Comparison of ENCODE assay signal across 7 mouse cellular contexts in genomic region chr16:16559878-16560531, GRCm38 (mm10). TPM values are rescaled to one million over a fixed set of nuclear protein-coding genes. Genes with fewer than 3 reads are reported as not detected.
DNase-seq lines count a peak whose midpoint lies in the region; ATAC-seq and TF ChIP-seq lines count a peak whose summit lies in the region.

No protein-coding gene starts in this region.

- peak overlapping the region; percentile 71 for H3K4me2 ChIP-seq in midbrain, postnatal 0 days (ENCODE audit: low read depth, low read length, poor library complexity, severe bottlenecking)

- peak overlapping the region; percentile 50 for H3K9ac ChIP-seq in midbrain, postnatal 0 days (replicated peaks; ENCODE audit: low read length, poor library complexity, severe bottlenecking)

- no peaks in the 10 kb centered on the region for H3K27me3 ChIP-seq in embryonic facial prominence, embryonic 10.5 days (replicated peaks; ENCODE audit: low read depth, poor library complexity, severe bottlenecking)
- H3K27me3 ChIP-seq in limb, embryonic 10.5 days (ENCODE audit: low read depth, poor library complexity, severe bottlenecking), result no peaks in the 10 kb centered on the region
- H3K27me3 ChIP-seq in midbrain, postnatal 0 days (ENCODE audit: insufficient read depth, low read length), result no peaks in the 10 kb centered on the region

- peak; percentile 97 for ATAC-seq in midbrain, postnatal 0 days (ENCODE audit: low FRiP score)

- H3K36me3 ChIP-seq in embryonic facial prominence, embryonic 10.5 days (replicated peaks), result no peaks in the 10 kb centered on the region
- H3K36me3 ChIP-seq in limb, embryonic 10.5 days, result no peaks in the 10 kb centered on the region
- no peaks in the 10 kb centered on the region for H3K36me3 ChIP-seq in midbrain, postnatal 0 days (ENCODE audit: insufficient read depth, low read length)

- H3K4me3 ChIP-seq in bone marrow macrophage, adult 2 months (ENCODE audit: insufficient read depth, low read length), result no peak overlapping the region
- peak overlapping the region; percentile 53 for H3K4me3 ChIP-seq in embryonic facial prominence, embryonic 10.5 days
- peak overlapping the region; percentile 38 for H3K4me3 ChIP-seq in limb, embryonic 10.5 days
- peak overlapping the region; percentile 64 for H3K4me3 ChIP-seq in midbrain, postnatal 0 days (ENCODE audit: low read depth, low read length)

- 0 out of 2 replicates have a peak overlapping the region, but pooled peaks have one; percentile 13 for H3K27ac ChIP-seq in bone marrow macrophage, adult 2 months (ENCODE audit: insufficient read depth, low read depth, low read length)
- peak overlapping the region; percentile 78 for H3K27ac ChIP-seq in embryonic facial prominence, embryonic 10.5 days (replicated peaks)
- peak overlapping the region; percentile 47; the same call in 1 of the 2 replicates for H3K27ac ChIP-seq in limb, embryonic 10.5 days
- peak overlapping the region; percentile 75 for H3K27ac ChIP-seq in midbrain, postnatal 0 days (ENCODE audit: low read depth, low read length)

- H3K4me1 ChIP-seq in bone marrow macrophage, adult 2 months (ENCODE audit: control insufficient read depth, insufficient read depth, low read length), result peaks cover 51% of the 10 kb centered on the region
- H3K4me1 ChIP-seq in embryonic facial prominence, embryonic 10.5 days, result peaks cover 22% of the 10 kb centered on the region
- peaks cover 19% of the 10 kb centered on the region for H3K4me1 ChIP-seq in limb, embryonic 10.5 days
- peaks cover 13% of the 10 kb centered on the region; the same call in 1 of the 2 replicates for H3K4me1 ChIP-seq in midbrain, postnatal 0 days (ENCODE audit: insufficient read depth, low read length)

- no peaks in the 10 kb centered on the region for H3K9me3 ChIP-seq in embryonic facial prominence, embryonic 10.5 days
- no peaks in the 10 kb centered on the region for H3K9me3 ChIP-seq in limb, embryonic 10.5 days (replicated peaks)
- H3K9me3 ChIP-seq in midbrain, postnatal 0 days (ENCODE audit: low read length), result no peaks in the 10 kb centered on the region

- WGBS in embryonic facial prominence, embryonic 10.5 days, result 8% methylated on average over 9 of the region's 9 CpGs
- 17% methylated on average over 9 of the region's 9 CpGs for WGBS in limb, embryonic 10.5 days
- 2% methylated on average over 9 of the region's 9 CpGs for WGBS in midbrain, postnatal 0 days

- peak; percentile 86 for DNase-seq in embryonic facial prominence, embryonic 10.5 days (ENCODE audit: low spot score)
- DNase-seq in heart, adult 9 months (ENCODE audit: low spot score in 2 of 2), result peak; percentile 55 to 67
- DNase-seq in kidney, adult 9 months, result peak; percentile 89
- DNase-seq in limb, embryonic 10.5 days (ENCODE audit: low spot score), result peak; percentile 77
- DNase-seq in midbrain, postnatal 0 days (ENCODE audit: low spot score), result peak; percentile 96
- peak; percentile 26 to 42 for DNase-seq in urinary bladder, postnatal 36 days (ENCODE audit: low spot score in 2 of 2)

- no peak for TF ChIP-seq POLR2A in bone marrow macrophage, adult 2 months (IDR thresholded peaks at IDR 0.05; ENCODE audit: borderline replicate concordance, low read depth, low read length)

- TF ChIP-seq CTCF in bone marrow macrophage, adult 2 months (IDR thresholded peaks at IDR 0.05; ENCODE audit: low read depth, low read length), result no peak
- TF ChIP-seq CTCF in midbrain, postnatal 0 days (IDR thresholded peaks at IDR 0.05), result peak; percentile 36

RNA-seq across cellular contexts. Expression of gene Fgd4, which starts 40.3 kb away (rescaled TPM):
- 90.8 and 97.9 TPM in 2 replicates for polyA plus RNA-seq in bone marrow macrophage, adult 2 months (2012; ENCODE audit: insufficient read depth, insufficient read length, missing spikeins)
- polyA plus RNA-seq in embryonic facial prominence, embryonic 10.5 days (2016; fragmentation: Nextera tagmentation; extraction: Ambion mirVana), result 10.3 and 12.8 TPM in 2 replicates
- 7.4 and 10.7 TPM in 2 replicates for polyA plus RNA-seq in limb, embryonic 10.5 days (2016; fragmentation: Nextera tagmentation; extraction: Ambion mirVana)
- 36.3 and 38.1 TPM in 2 replicates for total RNA-seq in midbrain, postnatal 0 days (2014; rRNA removed)
- 9.2 and 11.7 TPM in 2 replicates for polyA plus RNA-seq in midbrain, postnatal 0 days (2015; fragmentation: Nextera tagmentation; extraction: Ambion mirVana)

Comparison
In these comparisons a context has a peak if more than half of its experiments do, and no peak if none do; other contexts are left out.
1. H3K27ac ChIP-seq: peak in every context shown above with its lines; median percentile 78 in embryonic facial prominence, embryonic 10.5 days; 75 in midbrain, postnatal 0 days; 47 in limb, embryonic 10.5 days; 13 in bone marrow macrophage, adult 2 months.
2. DNase-seq: peak in every context shown above with its lines; median percentile 96 in midbrain, postnatal 0 days; 89 in kidney, adult 9 months; 86 in embryonic facial prominence, embryonic 10.5 days; 77 in limb, embryonic 10.5 days; 61 in heart, adult 9 months; 34 in urinary bladder, postnatal 36 days.